Comparison of ENCODE assay signal across 10 mouse cellular contexts in the genomic region with DNA sequence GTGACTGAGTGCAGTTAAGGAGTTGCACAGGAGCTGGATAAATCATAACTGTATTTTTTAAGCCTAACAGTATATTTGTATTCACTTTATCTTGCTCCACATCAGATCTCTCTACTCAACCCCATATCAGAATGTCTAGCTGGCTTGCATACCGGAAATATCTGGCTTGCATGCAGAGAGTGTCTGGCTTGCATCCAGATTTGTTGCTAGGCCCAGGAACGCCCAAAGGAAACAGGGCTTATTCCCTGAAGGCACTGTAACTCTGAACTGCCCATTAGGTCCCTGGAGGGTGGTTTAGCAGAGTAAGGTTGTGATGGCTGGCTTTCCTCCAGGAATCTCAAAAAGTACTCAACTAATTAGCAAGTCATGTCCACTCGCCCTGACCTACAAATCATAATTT.
DNase-seq lines count a peak whose midpoint lies in the region; ATAC-seq and TF ChIP-seq lines count a peak whose summit lies in the region.
"Had no signal": no experiment of that assay in that cellular context is flagged by ENCODE, and none has a peak within 500 bp of the region (broad histone marks: within the 10 kb centered on the region; RNA-seq: fewer than 3 reads in every experiment).

No protein-coding gene starts in this region.

- no peak for TF ChIP-seq EP300 in liver, postnatal 0 days (IDR thresholded peaks at IDR 0.05; ENCODE audit: low read depth)

- no peaks in the 10 kb centered on the region for H3K36me3 ChIP-seq in lung, embryonic 14.5 days (ENCODE audit: insufficient read depth)
- no peaks in the 10 kb centered on the region for H3K36me3 ChIP-seq in kidney, embryonic 16.5 days (ENCODE audit: insufficient read depth, low read length)
- H3K36me3 ChIP-seq in liver, postnatal 0 days (replicated peaks; ENCODE audit: insufficient read depth, low read length) = no peaks in the 10 kb centered on the region

- H3K4me3 ChIP-seq in lung, embryonic 14.5 days (ENCODE audit: low read depth, low read length) = no peak overlapping the region
- no peak overlapping the region for H3K4me3 ChIP-seq in lung, adult 2 months (replicated peaks; ENCODE audit: extremely low read depth, low read depth, low read length)
- H3K4me3 ChIP-seq in kidney, embryonic 16.5 days (ENCODE audit: low read length) = no peak overlapping the region
- no peak overlapping the region for H3K4me3 ChIP-seq in liver, postnatal 0 days (ENCODE audit: low read depth, low read length)

- ATAC-seq in lung, embryonic 14.5 days (ENCODE audit: insufficient read depth) = peak; percentile 63; the same call in 1 of the 2 replicates
- peak; percentile 74 for ATAC-seq in kidney, embryonic 16.5 days (ENCODE audit: low FRiP score, low TSS enrichment)
- 0 out of 2 replicates have a peak, but pooled peaks have one; percentile 14 for ATAC-seq in megakaryocyte progenitor cell, adult 5-6 weeks (replicated peaks; ENCODE audit: poor library complexity)
- no peak for ATAC-seq in liver, postnatal 0 days
- ATAC-seq: hindbrain, embryonic 16.5 days had no signal

- TF ChIP-seq CTCF in lung, embryonic 14.5 days (IDR thresholded peaks at IDR 0.05; ENCODE audit: low read depth) = no peak
- no peak for TF ChIP-seq CTCF in lung, adult 2 months (IDR thresholded peaks at IDR 0.05; ENCODE audit: insufficient read depth, low read length)
- TF ChIP-seq CTCF in liver, postnatal 0 days (IDR thresholded peaks at IDR 0.05; ENCODE audit: low read depth) = no peak

- peak; percentile 30 for DNase-seq in adrenal gland, postnatal 10 days
- no peak for DNase-seq in adrenal gland, postnatal 25 days
- peak; percentile 82 for DNase-seq in lung, embryonic 14.5 days
- no peak for DNase-seq in lung, adult 2 months
- DNase-seq in embryo, embryonic 11 days = no peak
- DNase-seq in liver, postnatal 0 days = no peak

- TF ChIP-seq POLR2A in lung, adult 2 months (IDR thresholded peaks at IDR 0.05; ENCODE audit: borderline replicate concordance, extremely low read depth, low read depth, low read length) = no peak

- no peak overlapping the region for H3K4me2 ChIP-seq in lung, embryonic 14.5 days
- H3K4me2 ChIP-seq in kidney, embryonic 16.5 days (replicated peaks; ENCODE audit: low read depth, low read length) = no peak overlapping the region
- no peak overlapping the region for H3K4me2 ChIP-seq in liver, postnatal 0 days (ENCODE audit: low read depth, low read length)

- no peak overlapping the region for H3K27ac ChIP-seq in lung, embryonic 14.5 days (ENCODE audit: low read depth)
- peak overlapping the region; percentile 5; the same call in 1 of the 2 replicates for H3K27ac ChIP-seq in kidney, embryonic 16.5 days (ENCODE audit: low read length)
- H3K27ac ChIP-seq in liver, postnatal 0 days (ENCODE audit: low read depth) = no peak overlapping the region
- H3K27ac ChIP-seq: liver, embryonic 14.5 days had no signal

- 0 out of 2 replicates have a peak, but pooled peaks cover 4% of the 10 kb centered on the region for H3K4me1 ChIP-seq in lung, embryonic 14.5 days (ENCODE audit: insufficient read depth)
- H3K4me1 ChIP-seq in lung, adult 2 months (ENCODE audit: control insufficient read depth, insufficient read depth, low read length) = no peaks in the 10 kb centered on the region; the same call in 1 of the 2 replicates
- peaks cover 5% of the 10 kb centered on the region for H3K4me1 ChIP-seq in kidney, embryonic 16.5 days (ENCODE audit: insufficient read depth, low read length)
- H3K4me1 ChIP-seq in liver, postnatal 0 days (ENCODE audit: insufficient read depth) = no peaks in the 10 kb centered on the region

- WGBS in lung, embryonic 14.5 days = 28% methylated on average over 3 of the region's 3 CpGs
- 27% methylated on average over 3 of the region's 3 CpGs for WGBS in lung, adult 2 months
- WGBS in kidney, embryonic 16.5 days = 32% methylated on average over 3 of the region's 3 CpGs
- 60% methylated on average over 3 of the region's 3 CpGs for WGBS in liver, postnatal 0 days (ENCODE audit: insufficient replicate concordance)

- H3K27me3 ChIP-seq in lung, embryonic 14.5 days (ENCODE audit: insufficient read depth, low read length) = no peaks in the 10 kb centered on the region
- no peaks in the 10 kb centered on the region for H3K27me3 ChIP-seq in kidney, embryonic 16.5 days (ENCODE audit: insufficient read depth, low read length)
- H3K27me3 ChIP-seq in liver, postnatal 0 days (ENCODE audit: insufficient read depth, low read length) = no peaks in the 10 kb centered on the region

- no peak overlapping the region for H3K9ac ChIP-seq in lung, embryonic 14.5 days
- no peak overlapping the region for H3K9ac ChIP-seq in kidney, embryonic 16.5 days (replicated peaks; ENCODE audit: low read length)
- no peak overlapping the region for H3K9ac ChIP-seq in liver, postnatal 0 days (replicated peaks)
- H3K9ac ChIP-seq: liver, embryonic 14.5 days had no signal

- no peaks in the 10 kb centered on the region for H3K9me3 ChIP-seq in lung, embryonic 14.5 days (ENCODE audit: low read depth, low read length)
- H3K9me3 ChIP-seq in kidney, embryonic 16.5 days (ENCODE audit: low read length) = no peaks in the 10 kb centered on the region
- no peaks in the 10 kb centered on the region for H3K9me3 ChIP-seq in liver, postnatal 0 days (ENCODE audit: low read length)

Comparison
In these comparisons a context has a peak if more than half of its experiments do, and no peak if none do; other contexts are left out.
1. DNase-seq: peak in adrenal gland, postnatal 10 days (single experiment) and lung, embryonic 14.5 days (single experiment); none in adrenal gland, postnatal 25 days (single experiment), lung, adult 2 months (single experiment), embryo, embryonic 11 days (single experiment) and liver, postnatal 0 days (single experiment).